Mouse (Mus musculus) cerebellum, adult 9-10 months (tissue): ENCODE measurements around the gene Haus4.
A peak's percentile ranks its signal among the peaks of the same experiment; 100 is the strongest.

Experiments
- DNase-seq: peaks from one replicate; pipeline ENCODE4 v3.0.0; 2022

Gene Haus4

DNA sequence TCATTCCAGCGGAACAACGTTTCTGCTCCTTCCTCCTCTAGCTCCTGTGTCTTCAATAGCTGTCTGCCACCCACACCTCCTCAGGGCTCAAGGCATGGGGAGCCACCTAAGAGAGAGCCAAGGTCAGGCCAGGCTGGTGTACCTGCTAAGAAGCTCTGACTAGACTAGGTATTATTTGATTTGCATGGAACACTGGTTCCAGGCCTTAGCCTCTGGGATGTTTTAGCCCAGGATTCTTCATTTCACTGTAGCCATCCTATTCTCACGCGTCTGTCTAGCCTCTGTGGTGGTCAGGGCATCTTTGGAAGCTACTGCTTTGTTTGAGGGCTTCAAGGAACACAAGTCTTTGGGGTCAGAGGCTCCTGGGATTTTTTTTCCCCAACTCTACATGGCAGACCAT, 17.7 kb upstream of the Haus4 start:
- no peak for DNase-seq

DNA sequence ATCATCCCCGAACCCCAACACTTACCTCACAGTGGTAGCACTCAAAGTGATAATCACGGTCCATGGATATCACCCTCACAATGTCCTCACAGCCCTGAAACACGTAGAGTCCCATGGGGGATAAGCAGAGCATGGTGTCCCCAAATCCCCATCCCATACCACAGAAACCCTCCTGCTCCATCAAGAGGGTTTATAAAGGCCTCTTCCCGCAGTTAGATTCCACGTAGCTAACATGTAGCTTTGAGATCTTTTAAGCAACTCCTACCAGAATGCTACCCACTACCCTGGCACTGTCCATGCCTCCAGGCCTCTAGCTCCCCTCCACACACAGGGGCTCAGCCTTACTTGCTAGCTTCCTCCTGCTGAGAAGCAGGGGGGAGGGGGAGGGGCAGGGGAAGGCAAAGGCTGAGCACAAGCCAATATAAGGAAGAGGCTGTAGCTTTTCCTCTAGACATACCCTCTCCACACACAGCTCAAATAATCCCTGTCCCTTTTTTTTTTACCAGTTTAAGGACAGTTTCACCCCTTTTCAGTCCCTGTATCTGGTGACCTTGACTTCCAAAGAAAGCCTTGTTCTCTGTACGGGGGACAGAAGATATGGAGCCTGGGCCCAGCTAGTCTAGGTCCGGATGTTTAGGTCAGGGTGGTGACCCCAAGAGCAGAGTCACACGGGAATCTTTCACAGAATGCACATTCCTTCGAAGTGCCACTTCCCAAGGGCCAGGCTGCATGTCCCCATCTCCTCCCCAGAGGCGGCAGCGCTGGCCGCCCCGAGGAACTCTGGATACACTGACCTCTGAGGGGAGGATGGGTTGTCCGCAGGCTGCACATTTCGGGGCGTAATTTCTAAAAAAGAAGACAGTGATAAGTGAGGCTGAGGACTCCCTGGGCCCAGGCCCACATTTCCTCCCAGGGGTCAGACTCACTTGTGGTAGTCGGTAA, 15.3 kb upstream of the Haus4 start:
- no peak for DNase-seq

DNA sequence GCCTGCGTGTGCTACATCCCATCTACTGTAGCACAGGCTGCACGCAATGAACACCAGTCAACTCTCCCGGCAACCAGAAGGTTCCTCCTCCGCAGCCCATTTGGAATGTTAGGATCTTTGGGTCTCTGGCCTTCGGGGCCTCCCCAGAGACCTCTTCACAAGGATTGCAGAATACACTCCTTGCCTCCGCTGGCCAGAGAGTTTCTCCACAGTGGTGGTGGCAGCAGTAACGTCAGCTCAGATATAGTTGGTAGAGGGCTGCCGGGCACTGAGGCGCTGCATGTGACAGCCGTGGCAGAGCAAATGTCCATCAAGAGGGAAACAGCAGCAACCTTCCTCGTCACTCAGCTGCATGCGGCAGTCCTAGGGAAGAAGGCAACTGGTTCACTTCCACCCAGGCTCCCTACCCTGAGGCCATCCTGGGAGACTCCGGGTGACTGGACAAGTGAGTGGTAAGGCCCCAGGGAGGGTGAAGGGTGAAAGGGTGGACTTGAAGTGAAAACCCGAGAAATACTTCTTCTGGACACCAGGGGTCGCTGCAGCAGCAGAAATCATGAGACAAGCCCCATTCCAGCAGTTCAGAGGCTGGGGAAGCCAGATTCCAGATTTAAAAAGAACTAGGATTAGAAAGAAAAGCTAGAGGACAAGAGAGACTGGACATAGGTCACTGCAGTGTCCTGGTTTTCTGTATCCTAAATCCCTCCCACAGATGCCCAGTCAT, 14.4 kb upstream of the Haus4 start:
- DNase-seq, result peak; percentile 80

DNA sequence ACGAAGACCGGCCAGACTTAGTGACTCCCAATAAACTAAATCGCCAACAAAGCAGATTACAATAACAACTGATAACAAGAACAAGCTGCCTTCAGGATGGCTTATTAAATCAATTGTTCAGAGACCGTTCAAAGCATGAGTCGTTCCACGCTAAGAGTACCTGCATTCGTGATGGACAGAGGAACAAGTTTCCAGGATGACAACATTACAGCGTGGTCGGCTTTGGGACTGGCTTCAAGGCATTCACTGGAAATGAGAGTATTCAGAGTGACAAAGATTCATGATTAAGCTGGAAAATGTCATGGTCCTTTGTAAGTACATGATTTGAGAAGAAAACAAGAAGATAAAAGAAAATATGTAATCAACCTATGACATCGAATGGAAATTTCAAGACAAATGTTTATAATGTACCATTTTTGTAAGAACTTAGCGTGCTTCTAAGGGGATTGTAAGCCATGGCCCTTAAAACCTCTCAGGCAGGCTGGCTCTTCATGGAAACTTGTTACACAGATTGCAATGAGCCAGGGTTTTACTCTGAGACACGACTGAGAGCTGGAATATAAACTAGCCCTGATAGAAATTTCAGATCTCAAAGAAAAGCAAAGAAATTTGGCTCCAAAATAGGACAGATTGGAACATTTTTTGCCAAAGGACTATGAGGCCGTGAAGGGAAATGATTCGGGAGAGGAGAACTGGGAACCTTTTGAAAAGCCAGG, 6.3 kb upstream of the Haus4 start:
- no peak for DNase-seq

DNA sequence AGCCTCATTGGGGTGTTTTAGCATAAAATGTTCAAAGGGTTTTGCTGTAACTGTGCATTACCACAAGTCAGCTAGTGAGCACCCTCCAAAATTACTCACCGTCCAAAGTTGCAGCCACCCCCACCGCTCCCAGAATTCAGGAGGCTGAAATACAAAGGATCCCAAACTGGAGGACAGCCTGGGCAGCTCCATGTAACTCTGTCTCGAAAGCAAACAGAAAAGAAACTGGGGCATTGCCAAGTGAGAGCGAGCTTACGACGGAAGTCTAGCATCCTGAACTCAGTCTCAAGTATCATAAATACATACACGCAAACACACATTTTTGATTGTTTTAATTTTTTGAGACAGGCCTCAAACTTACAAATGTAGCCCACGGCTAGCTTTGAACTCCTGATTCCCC, 2.9 kb upstream of the Haus4 start:
- DNase-seq, result no peak

DNA sequence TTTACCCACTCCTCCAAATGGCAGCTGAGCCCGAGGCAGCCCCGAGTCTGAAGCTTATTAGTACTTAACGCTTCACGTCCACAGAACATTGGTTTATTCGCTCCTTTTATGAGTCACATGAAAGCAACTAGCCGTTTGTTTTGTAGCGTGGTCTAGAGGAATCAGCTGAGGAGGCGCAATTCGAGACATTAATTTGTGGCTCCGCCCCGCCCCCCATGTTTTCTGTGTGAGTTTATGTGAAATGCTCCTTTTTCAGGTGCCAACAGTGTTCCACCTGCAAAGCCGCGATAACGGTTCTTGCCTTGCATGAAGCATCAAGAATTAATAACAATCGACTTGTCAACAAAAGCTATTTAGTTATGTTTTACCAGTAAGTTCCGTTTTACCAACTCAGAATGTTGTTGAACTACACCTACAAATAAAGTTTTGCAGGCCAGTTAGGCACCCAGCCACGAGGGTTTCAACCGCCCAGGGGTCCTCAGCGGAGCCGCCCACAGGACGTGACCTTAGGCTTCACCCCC, 902 bp downstream of the Haus4 start:
- DNase-seq, result peak; percentile 31

DNA sequence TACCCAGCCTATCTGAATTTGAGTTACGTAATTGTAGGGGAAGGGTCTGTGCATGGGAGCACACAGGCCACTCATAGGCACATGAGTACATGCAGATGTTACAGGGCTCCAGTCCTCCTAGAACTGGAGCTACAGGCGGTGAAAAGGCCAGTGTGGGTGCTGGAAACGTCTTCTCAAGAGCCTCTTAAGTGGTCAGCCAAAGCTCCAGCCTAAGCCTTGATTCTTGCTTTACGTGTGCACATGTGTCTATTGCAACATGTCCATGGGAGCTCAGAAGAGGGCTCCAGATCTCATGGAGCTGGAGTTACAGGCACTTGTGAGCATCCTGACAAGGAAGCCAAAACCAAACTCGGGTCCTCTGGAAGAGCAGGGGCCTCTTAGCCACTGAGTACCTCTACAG, 9.7 kb downstream of the Haus4 start:
- no peak for DNase-seq

DNA sequence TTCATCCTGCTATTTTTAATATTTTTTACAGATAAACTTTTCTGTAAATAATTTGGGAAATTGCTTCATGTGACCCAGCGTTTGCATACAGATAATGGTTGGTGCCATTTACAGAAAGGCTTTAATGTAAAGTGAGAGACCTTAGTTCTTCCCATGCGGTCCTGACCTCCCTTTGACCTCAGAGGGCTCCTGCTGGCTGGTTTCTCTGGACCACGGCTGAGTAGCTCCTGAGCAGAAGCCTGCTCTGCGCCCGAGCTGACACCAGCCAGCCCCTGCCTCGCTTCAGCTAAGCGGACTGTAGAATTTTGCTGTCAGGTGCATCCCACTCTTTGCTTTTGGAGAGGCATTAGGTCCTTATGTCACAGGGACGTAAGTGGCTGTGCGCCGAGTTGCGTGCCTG, 13.6 kb downstream of the Haus4 start:
- DNase-seq, result no peak

DNA sequence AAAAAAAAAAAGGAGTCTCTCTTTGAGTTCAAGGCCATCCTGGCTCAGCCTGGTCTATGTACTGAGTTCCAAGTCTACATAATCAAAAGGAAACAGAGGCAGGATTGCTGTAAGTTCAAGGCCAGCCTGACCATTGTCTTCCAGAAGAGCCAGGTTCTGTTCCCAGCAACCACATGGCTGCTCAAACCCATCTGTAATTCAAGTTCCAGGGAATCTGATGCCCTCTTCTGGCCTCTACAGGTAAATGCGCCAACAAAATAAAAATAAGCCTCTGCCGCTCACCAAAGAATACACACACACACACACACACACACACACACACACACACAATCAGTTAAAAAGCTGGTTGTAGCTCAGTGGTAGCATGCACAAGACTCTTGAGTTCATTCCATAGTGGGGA, 15.8 kb downstream of the Haus4 start:
- no peak for DNase-seq

DNA sequence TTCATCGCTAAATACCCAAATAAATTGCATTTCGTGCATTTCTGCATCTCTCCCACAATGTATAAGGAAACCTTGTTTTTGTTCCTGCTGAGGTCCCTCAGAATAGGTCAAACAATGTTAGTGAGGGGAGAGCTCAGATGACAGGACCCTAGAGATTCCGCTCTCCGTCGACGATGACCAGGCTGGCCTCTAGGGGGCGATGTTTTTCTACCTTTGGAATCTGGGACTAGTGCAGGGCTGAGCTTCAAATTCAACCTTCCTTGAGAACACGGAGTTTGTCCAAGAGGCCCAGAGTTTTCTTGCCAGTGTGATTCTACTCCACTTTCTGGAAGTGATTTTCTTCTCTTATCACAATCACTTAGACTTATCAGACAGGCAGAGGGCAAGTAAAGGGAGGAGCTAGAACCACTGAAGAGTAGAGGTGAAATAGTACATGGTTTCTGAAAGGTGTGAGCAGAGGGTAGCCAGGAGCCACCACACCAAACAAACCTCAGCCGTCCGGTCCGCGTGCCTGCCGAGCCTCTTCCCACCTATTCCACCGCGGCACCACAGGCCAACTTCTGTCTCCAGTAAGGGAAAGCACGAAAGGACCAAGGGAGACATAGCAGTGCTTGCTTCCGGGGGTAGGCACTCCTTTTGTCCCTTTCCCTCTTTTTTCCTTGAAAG, 25.8 kb downstream of the Haus4 start:
- peak; percentile 91 for DNase-seq

DNA sequence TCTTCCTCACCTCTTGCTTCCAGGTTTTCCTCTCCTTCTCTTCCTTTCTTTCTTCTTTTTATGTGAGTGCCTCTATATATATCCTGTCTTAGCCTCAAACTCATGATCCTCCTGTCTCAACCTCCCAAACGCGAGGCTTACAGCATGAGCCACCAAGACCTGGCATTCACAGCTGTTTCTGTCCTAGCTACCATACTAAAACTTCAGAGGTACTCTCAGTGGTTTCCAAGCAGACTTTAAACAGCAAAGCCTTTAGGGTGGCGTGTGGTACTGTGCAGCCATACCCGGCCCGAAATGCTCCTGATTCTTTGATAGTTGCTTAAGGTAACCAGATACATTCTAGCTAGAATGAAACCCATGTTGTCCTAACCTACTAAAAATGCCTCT, 26.4 kb downstream of the Haus4 start:
- no peak for DNase-seq

DNA sequence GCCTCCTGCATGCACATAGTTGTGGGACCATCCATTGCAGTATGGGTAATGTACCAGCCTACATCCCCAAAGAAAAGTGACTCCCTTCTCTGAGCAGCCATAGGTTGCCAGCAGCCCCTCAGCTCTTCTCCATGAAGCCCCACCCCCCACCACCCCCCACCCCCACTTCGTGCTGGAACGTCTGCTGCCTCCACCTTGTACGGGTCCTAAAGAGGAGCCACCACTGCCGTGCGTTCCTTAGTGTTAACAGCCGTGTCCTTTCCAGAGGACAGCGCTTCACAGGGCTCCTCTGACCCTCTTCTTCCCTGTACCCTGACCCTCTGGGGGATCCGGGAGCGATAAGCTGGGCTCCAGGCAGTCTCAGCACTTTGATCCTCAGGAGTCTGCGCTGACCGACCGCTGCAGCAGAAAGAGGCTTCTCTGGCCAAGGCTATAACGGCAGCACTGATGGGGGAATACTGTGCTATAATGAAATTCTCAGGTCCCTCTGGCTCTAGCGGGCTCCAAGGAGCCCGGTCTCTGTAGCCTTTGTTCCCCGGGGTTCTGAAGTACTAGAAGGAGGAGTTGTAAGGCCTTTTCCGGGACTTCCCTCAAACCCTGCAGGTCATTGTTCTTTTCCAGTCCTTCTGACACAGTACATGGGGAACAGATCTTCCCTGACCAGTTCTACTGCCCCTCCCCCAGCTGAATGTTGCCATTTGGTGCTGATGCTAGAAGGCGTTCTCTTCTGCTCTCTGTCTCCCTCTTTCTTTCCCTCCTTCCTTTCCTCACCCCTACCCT, 27.0 kb downstream of the Haus4 start:
- peak; percentile 82 for DNase-seq

DNA sequence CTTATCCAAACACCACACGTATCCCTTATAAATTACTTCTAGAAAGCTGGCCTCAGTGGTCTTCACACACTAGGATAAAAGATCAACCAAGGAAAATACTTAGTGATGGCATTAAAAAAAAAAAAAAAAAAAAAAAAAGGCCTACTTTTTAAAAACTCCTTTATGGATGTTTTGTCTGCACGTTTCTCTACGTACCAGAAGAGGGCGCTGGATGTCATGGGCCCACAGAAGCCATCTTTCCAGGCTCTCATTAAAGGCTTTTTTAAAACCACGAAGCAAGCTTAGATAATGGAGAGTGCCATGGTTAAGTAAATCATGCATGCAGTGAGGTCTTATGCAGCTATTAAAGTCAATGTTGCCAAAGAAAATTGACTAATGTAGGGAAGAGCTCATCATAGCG, 30.8 kb downstream of the Haus4 start:
- DNase-seq, result no peak

DNA sequence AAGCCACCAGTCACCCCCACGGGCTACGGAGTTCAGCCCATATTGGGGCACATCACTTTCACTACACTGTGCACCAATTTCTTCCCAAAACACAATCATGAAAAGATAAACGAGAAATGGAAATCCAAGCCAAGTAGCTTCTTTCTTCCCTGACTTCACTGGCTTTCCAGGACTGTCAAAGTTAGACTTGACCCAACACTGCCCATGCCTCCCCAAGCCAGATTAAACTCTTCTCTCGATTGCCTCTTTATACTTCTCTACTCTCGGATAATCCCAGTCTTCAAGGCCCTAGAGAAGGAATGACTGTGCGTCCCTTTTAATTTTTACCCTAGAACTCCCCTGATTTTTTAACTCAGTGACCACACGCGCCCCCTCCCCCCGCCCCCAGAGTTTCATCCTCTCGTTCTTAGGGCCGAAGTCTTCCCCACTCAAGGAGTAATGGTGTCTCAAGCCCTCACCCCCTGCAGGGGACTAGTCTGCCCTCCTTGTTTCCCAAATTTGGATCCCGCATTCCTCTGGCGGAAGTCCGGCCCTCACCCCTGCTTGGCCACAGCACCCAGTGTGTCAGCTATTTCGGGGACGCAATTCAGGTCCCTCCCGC, 37.6 kb downstream of the Haus4 start:
- peak; percentile 53 for DNase-seq

DNA sequence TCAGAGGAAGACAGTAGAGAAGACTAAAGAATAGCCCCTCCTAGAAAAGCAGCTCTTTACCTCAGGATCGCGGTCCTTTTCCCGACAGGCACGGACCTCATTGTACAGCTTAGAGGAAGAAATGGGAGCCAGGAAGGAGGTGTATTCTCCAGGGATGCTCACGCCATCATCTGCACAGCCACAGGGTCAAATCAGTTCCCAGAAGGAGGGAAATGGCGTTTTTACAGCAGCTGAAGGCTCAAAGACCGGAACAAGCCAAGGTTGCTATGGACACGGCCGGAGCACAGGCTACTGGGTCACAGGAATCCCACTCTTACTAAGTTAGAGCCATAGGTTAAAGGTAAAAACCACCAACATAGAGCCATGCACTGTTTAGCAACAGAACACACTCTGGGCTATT, 44.6 kb downstream of the Haus4 start:
- DNase-seq, result no peak

DNA sequence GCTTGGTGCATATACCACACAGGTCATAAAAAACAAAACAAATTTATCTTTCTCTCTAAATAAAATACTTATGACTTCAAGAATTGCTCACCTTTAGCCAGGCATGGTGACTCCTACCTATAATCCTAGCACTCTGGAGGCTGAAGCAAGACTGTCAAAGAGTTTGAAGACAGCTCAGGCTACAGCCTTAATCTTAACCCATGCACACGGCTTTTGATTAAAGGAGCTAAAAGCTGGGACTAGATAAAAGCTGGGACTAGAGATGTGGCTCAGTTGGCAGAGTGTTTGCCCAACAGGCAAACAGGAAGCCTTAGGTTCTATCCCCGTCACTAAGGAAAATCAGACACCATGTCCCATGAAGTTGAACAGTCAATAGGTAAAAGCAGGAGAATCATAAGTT, 51.3 kb downstream of the Haus4 start:
- no peak for DNase-seq

DNA sequence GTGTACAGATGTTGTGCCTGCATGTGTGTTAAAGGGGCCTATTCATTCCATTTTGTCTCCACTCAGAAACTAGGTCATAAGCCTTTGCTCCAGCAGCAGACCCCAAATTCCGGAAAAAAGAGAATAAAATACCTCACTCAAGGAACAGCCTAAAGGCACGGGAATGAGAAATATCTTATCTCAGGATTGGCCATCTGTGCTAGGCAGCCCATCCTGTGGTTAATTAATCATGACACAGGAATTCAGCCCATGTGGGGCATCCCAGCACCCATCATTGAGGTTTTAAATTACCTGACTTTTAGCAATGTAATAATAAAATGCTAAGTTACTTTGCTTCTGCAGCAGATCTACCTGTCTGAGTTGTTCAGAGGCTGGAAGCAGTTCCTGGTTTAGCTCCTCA, 53.1 kb downstream of the Haus4 start:
- DNase-seq, result no peak

DNA sequence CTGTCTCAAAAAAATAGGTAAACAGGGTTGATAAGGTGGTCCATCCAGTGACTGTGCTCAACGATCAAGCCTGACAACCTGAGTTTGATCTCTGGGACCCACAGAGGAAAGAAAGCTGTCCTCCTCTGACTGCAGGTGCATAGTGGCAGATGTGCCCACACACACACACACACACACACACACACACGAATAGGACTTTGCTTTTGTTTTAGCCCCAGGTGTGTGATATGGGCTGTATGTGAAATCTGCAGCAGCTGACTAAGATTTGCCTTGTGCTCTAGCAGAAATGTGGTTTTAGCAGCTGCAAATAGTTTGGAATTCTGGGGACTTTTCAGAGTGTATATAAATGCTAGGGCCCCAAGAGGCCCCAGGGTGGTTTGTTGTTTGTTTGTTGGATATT, 55.1 kb downstream of the Haus4 start:
- DNase-seq, result no peak

DNA sequence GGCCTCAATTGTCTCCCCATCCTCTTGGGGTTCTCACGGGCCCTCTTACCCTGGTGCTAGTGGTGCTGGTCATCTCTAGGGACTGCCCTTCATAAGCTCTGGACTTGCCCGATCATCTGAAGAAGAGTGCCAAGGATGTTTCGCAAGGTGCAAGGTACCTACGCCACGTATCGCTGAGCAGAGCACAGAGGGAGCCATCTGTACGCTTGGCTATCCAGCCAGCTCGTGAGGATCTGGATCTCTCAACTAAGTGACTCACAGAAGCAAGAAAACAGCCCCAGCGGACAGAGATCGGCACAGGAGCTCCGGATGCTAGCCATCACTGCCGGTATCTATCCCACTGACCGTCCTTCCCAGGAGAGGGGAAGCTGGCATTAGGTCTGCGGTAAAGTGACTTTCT, 57.7 kb downstream of the Haus4 start:
- DNase-seq, result no peak

DNA sequence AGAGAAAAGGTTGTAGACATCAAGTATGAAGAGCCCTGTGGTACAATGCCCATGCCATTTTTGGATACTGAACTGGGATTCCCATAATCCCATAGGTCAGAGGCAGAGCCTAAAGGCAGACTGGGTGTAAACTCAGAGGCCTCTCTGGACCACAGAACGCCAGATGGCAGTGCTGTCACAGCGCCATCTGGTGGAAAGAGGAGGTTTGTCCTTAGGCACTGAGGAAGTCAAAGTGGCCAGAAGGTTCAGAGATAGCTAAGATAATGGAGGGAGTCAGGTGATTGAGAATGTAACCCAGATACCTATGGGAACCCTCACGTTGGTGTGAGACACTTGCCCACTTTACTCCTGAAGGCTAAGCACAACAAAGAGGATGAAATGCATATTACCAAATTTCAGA, 60.2 kb downstream of the Haus4 start:
- DNase-seq, result peak; percentile 81

DNA sequence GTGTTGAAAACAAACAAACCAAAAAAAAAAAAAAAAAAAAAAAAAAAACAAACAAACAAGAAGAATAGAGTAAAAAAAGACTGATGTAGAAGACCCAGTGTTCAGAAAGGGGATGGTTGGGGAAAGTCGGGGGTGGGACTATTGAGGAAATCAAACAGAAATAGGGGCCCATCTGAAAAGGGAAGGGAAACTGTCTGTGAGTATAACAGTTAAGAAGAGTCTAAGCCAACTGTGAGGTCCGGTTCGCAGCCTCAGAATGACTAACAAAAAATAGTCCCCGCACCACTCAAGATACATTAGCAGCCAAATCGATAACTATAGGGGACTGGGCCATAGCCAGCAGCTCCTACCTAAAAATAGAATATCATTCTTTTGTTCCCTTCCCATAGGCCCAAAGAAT, 61.2 kb downstream of the Haus4 start:
- DNase-seq, result no peak
